Mouse (Mus musculus): ENCODE measurements at regions not wholly inside any gene's neighbourhood (a gene's known extent, or its start where the extent isn't known, plus 50 kb on each side); places are given as distances from the start of the nearest gene placed in this dataset.

- TF ChIP-seq HCFC1 (IDR thresholded peaks at IDR 0.05; ENCODE audit: low read depth, low read length) (no peak), NELFE (IDR thresholded peaks at IDR 0.05; ENCODE audit: low read depth, low read length) (no peak), CTCF (IDR thresholded peaks at IDR 0.05 in 2 of 3, conservative IDR thresholded peaks at IDR 0.05 in 1 of 3; ENCODE audit: control insufficient read depth in 1 of 3, insufficient read depth in 1 of 3, low read depth in 2 of 3, low read length in 3 of 3, poor library complexity in 1 of 3, severe bottlenecking in 1 of 3) (no peak)
These were observed 167.7 kb downstream of the Enc1 start for GRCm38 (mm10) chr13:97408414-97409290.

All from MEL (cell line).